Mouse (Mus musculus): Measurements from ENCODE around the gene Iqub.

DNA sequence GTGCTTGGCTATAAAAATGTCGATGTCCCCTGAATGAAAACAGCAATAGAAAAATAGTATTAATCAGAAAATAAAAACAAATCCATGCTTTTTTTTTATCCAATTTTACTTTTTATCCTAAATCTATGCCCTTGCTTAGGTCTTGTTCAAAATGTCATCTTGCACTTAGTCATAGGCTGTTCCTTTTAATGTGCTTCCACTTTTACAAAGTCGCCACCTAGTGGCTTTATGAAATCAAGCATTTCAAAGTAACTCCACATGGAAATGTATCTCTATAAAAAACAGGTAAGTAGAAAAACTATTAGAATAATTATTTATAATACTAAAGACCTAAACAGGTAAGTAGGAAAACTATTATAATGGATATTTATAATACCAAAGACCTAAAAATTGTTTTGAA is 1.3 kb upstream of the Iqub start:
- TF ChIP-seq CTCF (IDR thresholded peaks at IDR 0.05; ENCODE audit: control insufficient read depth, insufficient read depth, low read length) (no peak), POLR2A (IDR thresholded peaks at IDR 0.05; ENCODE audit: borderline replicate concordance, control insufficient read depth, low read depth, low read length) (no peak)

Measured in bone marrow, adult 2 months (tissue).